Mouse (Mus musculus) midbrain, embryonic 12.5 days (tissue): ENCODE measurements around the gene Tada2a. TPM values are rescaled to one million over a fixed set of nuclear protein-coding genes. Genes with fewer than 3 reads are reported as not detected.

ENCODE experiments used
- ATAC-seq: fragments of 200-750 bp; cut with Nextera tagmentation; 2 replicates; pipeline ENCODE4 v1.8.0; 2017; ENCODE audit warnings: low read depth, moderate TSS enrichment, moderate library complexity; ENCODE audit not compliant: low FRiP score
- H3K27ac ChIP-seq: fragments of 300-500 bp; sonication (generic); replicated peaks from 2 replicates; pipeline ENCODE4 v1.5.1; 2016; ENCODE audit warnings: mild to moderate bottlenecking
- H3K27me3 ChIP-seq: fragments of 300-500 bp; sonication (generic); 2 replicates; pipeline ENCODE4 v1.6.1; 2016; ENCODE audit warnings: mild to moderate bottlenecking
- H3K36me3 ChIP-seq: fragments of 300-500 bp; sonication (generic); 2 replicates; pipeline ENCODE4 v1.6.1; 2016
- H3K4me1 ChIP-seq: fragments of 300-500 bp; sonication (generic); 2 replicates; pipeline ENCODE4 v1.6.1; 2016
- H3K4me2 ChIP-seq: fragments of 300-500 bp; sonication (generic); replicated peaks from 2 replicates; pipeline ENCODE4 v1.6.1; 2016; ENCODE audit warnings: mild to moderate bottlenecking, moderate library complexity
- H3K4me3 ChIP-seq: fragments of 300-500 bp; sonication (generic); 2 replicates; pipeline ENCODE4 v1.5.1; 2016; ENCODE audit warnings: mild to moderate bottlenecking
- H3K9ac ChIP-seq: fragments of 300-500 bp; sonication (generic); replicated peaks from 2 replicates; pipeline ENCODE4 v1.6.1; 2016; ENCODE audit warnings: mild to moderate bottlenecking, moderate library complexity
- H3K9me3 ChIP-seq: fragments of 300-500 bp; sonication (generic); 2 replicates; pipeline ENCODE4 v1.6.1; 2016; ENCODE audit warnings: mild to moderate bottlenecking
- WGBS: fragments of 180-500 bp; shearing (Covaris S2); methylation state at CpG from one replicate; pipeline ENCODE4 v1.1.7; 2016; 5-methylcytosine and 5-hydroxymethylcytosine counted together
- polyA plus RNA-seq: library from polyadenylated mRNA; unstranded; fragments of >200 nt; fragmentation: Nextera tagmentation; extraction: Ambion mirVana; gene quantifications from 2 replicates; pipeline ENCODE4 v1.2.1, GENCODE M21; 2016

The Tada2a gene
- polyA plus RNA-seq = 33.6 and 34.3 TPM in 2 replicates

DNA sequence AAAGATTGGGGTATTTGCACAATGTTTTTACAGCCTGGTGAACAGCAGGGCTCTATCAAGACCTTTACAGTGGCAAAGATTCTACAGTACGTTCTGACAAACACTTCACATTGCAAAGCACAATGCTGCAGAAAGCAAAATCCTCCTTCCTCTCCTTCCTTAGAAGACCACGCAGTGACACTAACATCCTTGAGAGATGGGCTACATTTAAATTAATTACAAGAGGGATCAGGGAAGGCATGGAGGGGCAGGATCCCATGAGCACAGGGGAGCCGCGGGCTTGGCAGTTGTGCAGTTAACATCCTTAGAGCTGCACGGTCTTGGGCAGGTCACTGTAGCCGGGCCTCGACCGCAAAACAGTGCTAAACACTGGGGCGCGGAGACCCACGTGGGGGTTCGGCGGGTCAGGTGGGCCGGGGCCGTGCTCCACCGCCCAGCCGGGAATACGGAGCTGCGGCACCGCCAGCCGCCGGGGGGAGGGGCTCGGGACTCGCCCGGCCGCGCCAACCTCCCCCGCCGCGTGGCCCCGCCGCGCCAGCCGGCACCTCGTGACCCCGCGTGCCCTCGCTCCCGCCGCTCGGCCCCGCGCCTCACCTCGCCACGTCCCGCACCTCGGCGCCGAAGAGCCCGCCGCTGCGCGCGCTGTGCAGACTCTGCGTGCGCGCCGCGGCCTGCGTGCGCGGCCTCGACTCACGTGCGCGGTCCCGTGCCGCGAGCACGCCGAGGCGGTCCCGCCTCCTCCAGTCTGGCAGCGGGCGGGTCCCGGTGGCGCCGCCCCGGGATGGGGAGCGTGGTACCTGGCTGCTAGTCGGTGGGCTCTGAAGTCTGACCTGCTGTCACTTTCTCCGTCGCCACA, at the start of gene Tada2a, which contains the start of gene Acaca:
Gene Tada2a, minus strand, starts transcription at position 658 of the 856 bp plus-strand sequence.
Gene Acaca, plus strand, starts transcription at position 730 of the 856 bp plus-strand sequence.
- no peaks in the 10 kb centered on the region for H3K9me3 ChIP-seq
- under 1% methylated on average over 60 of the region's 83 CpGs for WGBS
- H3K4me3 ChIP-seq = peak within 1 kb of the TSS; percentile 89
- H3K4me2 ChIP-seq = peak within 1 kb of the TSS; percentile 79
- peak; percentile 91 for ATAC-seq
- H3K36me3 ChIP-seq = peaks cover 27% of the 10 kb centered on the region
- H3K27ac ChIP-seq = peak within 1 kb of the TSS; percentile 67
- H3K27me3 ChIP-seq = no peaks in the 10 kb centered on the region
- H3K9ac ChIP-seq = peak within 1 kb of the TSS; percentile 86
- H3K4me1 ChIP-seq = peaks cover 8% of the 10 kb centered on the region; the same call in 1 of the 2 replicates

DNA sequence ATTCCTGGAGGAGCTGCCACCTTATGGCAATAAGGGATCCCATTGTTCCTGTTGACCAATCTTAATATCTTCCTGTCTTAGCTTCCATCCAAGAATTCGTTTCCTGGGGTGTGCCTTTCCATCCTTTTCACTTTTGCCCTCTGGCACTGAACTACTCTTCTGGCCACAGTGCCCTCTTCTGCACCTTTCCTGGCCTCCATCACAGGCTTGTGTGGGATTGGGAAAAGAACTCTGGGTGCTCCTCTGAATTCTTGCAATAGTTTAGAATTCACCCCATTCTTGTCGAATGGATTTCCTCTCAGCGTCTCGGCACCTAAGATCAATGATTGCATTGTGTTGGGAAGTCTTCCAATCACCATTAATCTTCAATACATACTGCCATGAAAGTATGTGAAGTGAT, 49.2 kb upstream of the Tada2a start:
- no peaks in the 10 kb centered on the region for H3K9me3 ChIP-seq
- H3K27ac ChIP-seq = no peak overlapping the region
- H3K9ac ChIP-seq = no peak overlapping the region
- peaks cover 10% of the 10 kb centered on the region; the same call in 1 of the 2 replicates for H3K27me3 ChIP-seq
- peaks cover 20% of the 10 kb centered on the region for H3K4me1 ChIP-seq
- H3K36me3 ChIP-seq = no peaks in the 10 kb centered on the region
- ATAC-seq = no peak
- H3K4me3 ChIP-seq = no peak overlapping the region
- peak overlapping the region; percentile 83 for H3K4me2 ChIP-seq
- WGBS = 44% methylated on average over 4 of the region's 4 CpGs

DNA sequence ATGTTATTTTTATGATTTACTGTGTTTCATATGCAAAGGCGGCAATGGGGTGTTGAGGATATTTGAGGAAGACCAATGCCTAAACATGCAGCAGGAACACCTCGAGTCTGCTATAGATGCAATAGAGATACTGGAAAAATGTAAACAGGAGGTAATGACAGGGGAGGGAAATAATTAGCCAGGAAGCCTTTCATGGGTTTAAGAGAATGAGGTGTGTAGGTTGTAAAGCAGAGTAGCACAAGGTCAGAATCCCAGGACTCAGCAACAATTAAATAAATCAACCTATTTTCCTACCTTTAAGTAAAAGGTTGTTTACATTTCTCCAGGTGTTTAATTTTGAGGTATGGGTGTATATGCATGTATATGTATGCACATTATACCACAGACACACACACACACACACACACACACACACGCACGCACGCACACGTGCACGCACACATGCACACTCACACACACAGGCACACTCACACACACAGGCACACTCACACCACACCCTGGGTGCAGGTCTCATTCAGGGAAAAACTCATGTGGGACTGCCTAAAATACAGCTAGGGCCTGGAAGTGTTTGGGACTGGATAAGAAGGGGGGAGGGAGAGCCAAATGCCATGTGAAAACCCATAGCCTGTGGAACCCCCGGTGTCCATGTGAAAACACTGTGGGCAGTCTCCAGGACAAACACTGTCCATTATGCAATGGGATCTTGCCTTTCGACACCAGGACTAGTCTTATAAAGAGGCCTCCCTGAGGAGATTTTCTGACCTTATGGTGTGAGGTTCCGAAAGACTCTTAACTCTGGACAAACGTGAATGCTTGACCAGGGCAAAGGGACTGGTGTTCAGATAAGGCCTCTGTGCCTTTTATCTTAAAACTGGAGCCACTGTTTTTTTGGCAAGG, 43.4 kb upstream of the Tada2a start:
- peaks cover 6% of the 10 kb centered on the region; the same call in 1 of the 2 replicates for H3K27me3 ChIP-seq
- 67% methylated on average over 11 of the region's 11 CpGs for WGBS
- no peak overlapping the region for H3K4me3 ChIP-seq
- H3K36me3 ChIP-seq = no peaks in the 10 kb centered on the region
- no peak for ATAC-seq
- no peaks in the 10 kb centered on the region for H3K4me1 ChIP-seq
- H3K9ac ChIP-seq = no peak overlapping the region
- H3K4me2 ChIP-seq = no peak overlapping the region
- no peaks in the 10 kb centered on the region for H3K9me3 ChIP-seq
- no peak overlapping the region for H3K27ac ChIP-seq

DNA sequence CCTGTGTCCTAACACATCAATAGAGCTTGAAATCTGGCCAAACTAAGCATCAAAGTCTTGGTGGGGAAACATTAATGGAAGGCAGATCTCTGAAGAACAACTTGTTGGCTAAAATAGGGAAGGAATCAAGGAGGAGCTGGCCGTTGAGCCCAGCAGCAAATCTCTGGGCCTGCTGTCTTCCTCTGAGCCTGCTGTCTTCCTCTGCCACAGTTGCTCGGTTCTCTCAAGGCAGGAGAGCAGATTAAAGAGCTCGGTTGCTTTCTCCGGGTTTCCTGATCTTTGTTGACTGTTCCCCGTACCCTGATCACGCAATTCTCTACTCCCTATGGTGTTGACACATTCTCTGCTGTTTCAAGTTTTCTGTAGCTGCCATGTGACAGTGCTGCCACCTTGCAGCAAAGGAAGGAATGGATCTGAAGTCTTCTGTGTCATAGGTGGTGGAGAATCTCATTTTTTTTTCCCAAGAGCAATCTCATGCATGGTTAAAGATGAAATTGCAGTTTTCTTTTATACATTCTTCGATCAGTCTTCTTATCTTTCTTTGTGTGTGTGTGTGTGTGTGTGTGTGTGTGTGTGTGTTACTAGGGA, 39.4 kb upstream of the Tada2a start:
- Histone ChIP-seq H3K9me3 (no peaks in the 10 kb centered on the region), H3K4me2 (no peak overlapping the region), H3K4me1 (no peaks in the 10 kb centered on the region), H3K4me3 (no peak overlapping the region), H3K9ac (no peak overlapping the region), H3K36me3 (no peaks in the 10 kb centered on the region), H3K27me3 (no peaks in the 10 kb centered on the region), H3K27ac (no peak overlapping the region)
- 23% methylated on average over 7 of the region's 7 CpGs for WGBS
- no peak for ATAC-seq

DNA sequence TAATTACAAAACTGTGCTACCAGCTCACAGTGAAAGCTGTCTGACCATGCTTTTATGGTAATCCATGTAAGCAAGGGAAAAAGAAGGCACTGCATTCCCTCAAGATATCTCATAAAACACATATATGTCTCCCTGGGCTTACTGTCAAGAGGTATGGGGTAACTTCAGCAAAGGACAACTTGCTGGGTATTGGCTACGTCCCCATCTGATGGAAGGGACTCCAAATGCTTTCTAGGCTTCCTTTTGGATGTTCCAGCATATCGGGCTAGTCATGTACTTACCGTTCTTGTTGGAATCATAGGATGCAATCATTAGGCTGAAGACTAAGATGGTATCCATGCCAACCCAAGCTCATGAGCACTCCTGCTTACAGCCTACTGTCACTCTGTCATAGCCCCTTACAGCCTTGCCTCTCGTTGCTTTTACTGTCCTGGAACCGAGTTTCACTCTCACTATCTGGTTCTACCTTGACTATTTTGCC, 37.7 kb upstream of the Tada2a start, which contains the start of gene Gm11437:
Gene Gm11437, minus strand, starts transcription at position 431 of the 481 bp plus-strand sequence.
- Histone ChIP-seq H3K4me3 (no peak within 1 kb of the TSS), H3K4me1 (no peaks in the 10 kb centered on the region), H3K27me3 (no peaks in the 10 kb centered on the region), H3K4me2 (no peak within 1 kb of the TSS), H3K27ac (no peak within 1 kb of the TSS), H3K36me3 (no peaks in the 10 kb centered on the region), H3K9ac (no peak within 1 kb of the TSS), H3K9me3 (no peaks in the 10 kb centered on the region)
- WGBS = 87% methylated on average over 5 of the region's 5 CpGs
- no peak for ATAC-seq

DNA sequence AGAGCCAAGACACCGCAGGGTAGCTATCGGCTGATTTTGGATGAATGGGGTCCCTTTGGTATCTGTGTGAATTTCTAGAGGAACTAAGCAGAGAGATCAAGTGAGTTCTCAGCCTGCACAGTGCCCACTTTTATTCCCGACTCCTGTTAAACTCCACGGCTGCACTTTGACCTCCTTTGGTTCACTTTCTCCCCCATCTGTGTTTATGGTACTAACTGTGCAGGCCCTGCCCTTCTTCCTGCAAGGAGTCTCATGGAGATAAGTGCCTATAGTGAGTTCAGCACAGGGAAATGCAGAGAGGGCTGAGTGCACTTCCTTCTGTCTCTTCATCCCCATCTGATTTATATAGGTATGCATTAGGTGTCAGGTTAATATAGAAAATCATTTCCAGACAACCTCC, 35.2 kb upstream of the Tada2a start:
- Histone ChIP-seq H3K4me1 (no peaks in the 10 kb centered on the region), H3K27me3 (no peaks in the 10 kb centered on the region), H3K4me2 (no peak overlapping the region), H3K36me3 (no peaks in the 10 kb centered on the region), H3K9ac (no peak overlapping the region), H3K4me3 (no peak overlapping the region), H3K9me3 (no peaks in the 10 kb centered on the region), H3K27ac (no peak overlapping the region)
- no peak for ATAC-seq
- WGBS = 71% methylated on average over 4 of the region's 4 CpGs

DNA sequence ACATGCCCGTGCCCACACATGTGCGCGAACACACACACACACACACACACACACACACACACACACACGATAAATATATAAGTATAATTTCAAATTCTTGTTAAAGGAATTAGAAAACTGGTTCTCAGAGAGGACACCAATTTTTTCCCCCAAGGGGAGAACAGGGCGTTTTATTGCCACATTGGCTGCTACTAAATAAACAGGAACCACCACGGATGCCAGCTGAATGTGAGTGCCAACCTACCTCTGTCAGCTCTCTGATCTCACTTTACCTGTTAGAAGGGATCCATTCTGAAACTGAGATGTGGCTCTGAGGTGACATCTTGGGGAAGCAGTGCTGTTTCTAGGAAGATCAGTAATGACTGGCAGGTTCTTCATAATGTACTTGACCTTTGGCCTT, 34.7 kb upstream of the Tada2a start:
- Histone ChIP-seq H3K4me3 (no peak overlapping the region), H3K27me3 (no peaks in the 10 kb centered on the region), H3K27ac (no peak overlapping the region), H3K4me2 (no peak overlapping the region), H3K36me3 (no peaks in the 10 kb centered on the region), H3K9ac (no peak overlapping the region), H3K9me3 (no peaks in the 10 kb centered on the region), H3K4me1 (no peaks in the 10 kb centered on the region)
- ATAC-seq = no peak
- WGBS = 90% methylated on average over 6 of the region's 6 CpGs

DNA sequence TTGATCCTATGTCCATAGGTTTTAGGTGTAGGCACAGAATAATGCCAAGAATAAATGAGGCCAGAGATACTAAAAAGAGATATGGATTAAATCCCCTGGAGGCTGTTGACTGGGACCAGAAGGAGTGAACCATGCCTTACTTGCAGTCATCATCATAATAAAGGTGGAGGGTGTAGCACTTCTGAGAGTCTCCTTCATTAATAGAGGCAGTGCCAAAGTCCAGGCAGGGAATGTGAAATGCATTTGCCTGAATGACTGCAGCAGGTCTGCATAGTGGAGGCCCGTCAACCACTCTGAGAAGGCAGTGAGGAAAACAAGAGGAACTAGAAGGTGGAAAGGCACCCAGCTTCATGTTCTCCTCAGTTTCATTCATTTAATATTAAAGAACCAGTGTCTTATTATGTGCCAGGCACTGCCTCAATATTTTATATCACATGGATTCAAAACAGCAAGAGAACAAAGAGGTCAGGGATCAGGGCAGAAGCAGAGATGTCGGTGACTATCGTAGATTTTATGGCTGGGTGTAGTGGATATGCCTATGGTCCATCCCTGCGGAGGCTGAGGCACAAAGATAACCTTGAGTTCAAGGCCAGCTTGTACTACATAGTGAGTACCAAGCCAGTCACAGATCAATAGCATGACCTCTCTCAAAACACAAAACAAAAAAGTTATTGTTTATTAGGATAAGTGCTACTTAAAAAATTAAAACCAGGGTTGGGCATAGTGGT, 27.3 kb upstream of the Tada2a start:
- no peaks in the 10 kb centered on the region for H3K4me1 ChIP-seq
- H3K27ac ChIP-seq = no peak overlapping the region
- no peaks in the 10 kb centered on the region for H3K27me3 ChIP-seq
- H3K4me3 ChIP-seq = no peak overlapping the region
- no peaks in the 10 kb centered on the region for H3K9me3 ChIP-seq
- no peak overlapping the region for H3K9ac ChIP-seq
- no peaks in the 10 kb centered on the region for H3K36me3 ChIP-seq
- H3K4me2 ChIP-seq = no peak overlapping the region
- ATAC-seq = no peak
- 93% methylated on average over 4 of the region's 4 CpGs for WGBS

DNA sequence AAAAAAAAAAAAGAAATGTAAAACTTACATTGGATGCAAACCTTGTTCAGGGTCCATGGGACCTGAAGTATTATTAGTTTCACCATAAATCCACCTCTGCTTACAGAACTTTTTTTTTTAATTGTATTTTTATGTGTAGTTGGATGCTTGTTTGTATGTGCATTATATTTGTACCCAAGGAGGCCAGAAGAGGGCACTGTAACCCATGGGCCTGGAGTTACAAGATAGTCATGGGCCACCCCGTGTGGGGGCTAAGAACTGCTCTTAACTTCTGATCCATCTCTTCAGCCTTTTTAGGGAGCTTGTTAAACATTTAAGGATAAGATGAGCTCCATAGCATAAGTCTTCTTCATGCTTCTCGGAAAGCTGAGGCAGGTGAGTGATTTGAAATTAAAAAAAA, 21.5 kb upstream of the Tada2a start:
- H3K9me3 ChIP-seq = no peaks in the 10 kb centered on the region
- H3K9ac ChIP-seq = no peak overlapping the region
- no peak overlapping the region for H3K4me3 ChIP-seq
- ATAC-seq = no peak
- no peaks in the 10 kb centered on the region for H3K27me3 ChIP-seq
- H3K4me2 ChIP-seq = no peak overlapping the region
- H3K36me3 ChIP-seq = no peaks in the 10 kb centered on the region
- WGBS = 70% methylated on average over 2 of the region's 2 CpGs
- H3K4me1 ChIP-seq = no peaks in the 10 kb centered on the region
- H3K27ac ChIP-seq = no peak overlapping the region

DNA sequence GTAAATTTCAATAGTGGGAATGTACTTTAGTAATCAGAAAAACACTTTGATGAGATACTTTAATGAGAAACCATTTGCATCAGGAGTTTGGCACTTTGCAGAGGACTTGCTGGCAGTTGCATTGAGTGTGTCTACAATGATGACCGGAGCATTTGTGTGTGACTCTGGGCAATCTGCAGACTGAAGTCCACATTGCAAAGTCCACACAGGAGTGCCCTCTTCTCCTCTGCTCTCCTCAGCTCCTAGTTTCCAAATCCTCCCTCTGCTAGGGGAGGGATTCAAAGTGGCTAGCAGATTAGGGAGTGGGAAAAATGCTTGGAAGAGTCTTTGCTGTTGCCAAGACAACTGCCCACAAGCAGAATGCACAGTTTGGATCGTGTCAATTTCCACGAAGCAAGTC, 16.7 kb upstream of the Tada2a start:
- H3K4me3 ChIP-seq = no peak overlapping the region
- H3K27me3 ChIP-seq = no peaks in the 10 kb centered on the region
- no peak overlapping the region for H3K27ac ChIP-seq
- no peaks in the 10 kb centered on the region for H3K9me3 ChIP-seq
- H3K4me1 ChIP-seq = no peaks in the 10 kb centered on the region
- H3K36me3 ChIP-seq = no peaks in the 10 kb centered on the region
- H3K9ac ChIP-seq = no peak overlapping the region
- H3K4me2 ChIP-seq = no peak overlapping the region
- no peak for ATAC-seq
- 29% methylated on average over 3 of the region's 3 CpGs for WGBS

DNA sequence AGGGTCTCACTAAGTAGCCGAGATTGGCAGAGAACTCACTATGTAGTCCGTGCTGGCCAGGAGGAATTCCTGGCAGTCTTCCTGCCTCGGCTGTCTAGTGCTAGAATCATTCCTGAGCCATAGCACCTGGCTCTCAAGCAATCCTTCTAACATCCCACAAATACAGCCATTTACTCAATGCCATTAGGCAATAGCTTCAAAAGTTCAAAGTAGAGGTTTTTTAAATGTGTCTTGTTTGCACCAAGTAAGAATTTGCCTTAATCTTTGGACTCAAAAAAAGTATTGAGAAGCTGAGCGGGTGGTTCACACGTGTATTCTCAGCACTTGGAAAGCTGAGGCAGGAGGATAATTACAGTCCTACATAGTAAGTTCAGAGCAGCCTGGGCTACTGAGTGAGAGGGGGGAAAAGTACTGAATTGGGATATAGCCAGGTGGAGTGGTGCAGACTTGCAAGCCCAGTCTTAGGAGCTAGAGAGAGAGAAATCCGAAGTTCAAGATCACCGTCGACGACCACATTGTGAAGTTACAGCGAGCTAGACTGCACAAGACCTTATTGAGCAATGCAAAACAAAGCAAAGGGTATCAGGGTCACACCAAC, 15.9 kb upstream of the Tada2a start:
- H3K9ac ChIP-seq = no peak overlapping the region
- H3K36me3 ChIP-seq = no peaks in the 10 kb centered on the region
- H3K4me2 ChIP-seq = no peak overlapping the region
- H3K27me3 ChIP-seq = no peaks in the 10 kb centered on the region
- WGBS = 71% methylated on average over 10 of the region's 10 CpGs
- no peak overlapping the region for H3K27ac ChIP-seq
- no peaks in the 10 kb centered on the region for H3K4me1 ChIP-seq
- no peaks in the 10 kb centered on the region for H3K9me3 ChIP-seq
- H3K4me3 ChIP-seq = no peak overlapping the region
- ATAC-seq = no peak
